Mouse (Mus musculus) intestine, postnatal 0 days (tissue): ENCODE results near the gene Ulk4. TPM values are rescaled to one million over a fixed set of nuclear protein-coding genes. Genes with fewer than 3 reads are reported as not detected.

Source experiments
- ATAC-seq: fragments of 200-750 bp; cut with Nextera tagmentation; 2 replicates; pipeline ENCODE4 v1.8.0; 2017; ENCODE audit warnings: mild to moderate bottlenecking, moderate TSS enrichment, moderate library complexity
- H3K27ac ChIP-seq: fragments of 300-500 bp; sonication (generic); 2 replicates; pipeline ENCODE4 v1.5.1; 2014; ENCODE audit warnings: mild to moderate bottlenecking, low read depth, low read length, moderate library complexity
- H3K27me3 ChIP-seq: fragments of 300-500 bp; sonication (generic); replicated peaks from 2 replicates; pipeline ENCODE4 v1.6.1; 2014; ENCODE audit warnings: low read length, mixed read lengths; ENCODE audit not compliant: control insufficient read depth, insufficient read depth
- H3K36me3 ChIP-seq: fragments of 300-500 bp; sonication (generic); 2 replicates; pipeline ENCODE4 v1.6.1; 2014; ENCODE audit warnings: mild to moderate bottlenecking, moderate library complexity; ENCODE audit not compliant: control insufficient read depth, insufficient read depth
- H3K4me1 ChIP-seq: fragments of 300-500 bp; sonication (generic); replicated peaks from 2 replicates; pipeline ENCODE4 v1.6.1; 2014; ENCODE audit warnings: antibody characterized with exemption, low read length, mixed read lengths; ENCODE audit not compliant: control insufficient read depth, insufficient read depth
- H3K4me2 ChIP-seq: fragments of 300-500 bp; sonication (generic); replicated peaks from 2 replicates; pipeline ENCODE4 v1.6.1; 2014; ENCODE audit warnings: low read depth, mild to moderate bottlenecking, moderate library complexity
- H3K4me3 ChIP-seq: fragments of 300-500 bp; sonication (generic); 2 replicates; pipeline ENCODE4 v1.5.1; 2014; ENCODE audit warnings: low read depth, low read length
- H3K9ac ChIP-seq: fragments of 300-500 bp; sonication (generic); 2 replicates; pipeline ENCODE4 v1.6.1; 2014; ENCODE audit warnings: mild to moderate bottlenecking, low read depth, low read length
- H3K9me3 ChIP-seq: fragments of 300-500 bp; sonication (generic); 2 replicates; pipeline ENCODE4 v1.6.1; 2016; ENCODE audit warnings: mixed run types; ENCODE audit not compliant: control insufficient read depth
- CTCF ChIP-seq: sonication (generic); IDR thresholded peaks from 2 replicates; pipeline ENCODE4 v1.5.1; 2016; ENCODE audit warnings: low read depth, mild to moderate bottlenecking, control low read depth, antibody characterized with exemption, moderate library complexity
- WGBS: fragments of 180-500 bp; shearing (Covaris S2); extraction: QIAGEN DNeasy Blood & Tissue Kit; methylation state at CpG from one replicate; pipeline ENCODE4 v1.1.7; 2014; 5-methylcytosine and 5-hydroxymethylcytosine counted together
- polyA plus RNA-seq: library from polyadenylated mRNA; unstranded; fragments of >200 nt; fragmentation: Nextera tagmentation; extraction: Ambion mirVana; gene quantifications from 2 replicates; pipeline ENCODE4 v1.2.1, GENCODE M21; 2015

The Ulk4 gene
- polyA plus RNA-seq, 1 experiment from 2014 or later = 111 TPM

DNA sequence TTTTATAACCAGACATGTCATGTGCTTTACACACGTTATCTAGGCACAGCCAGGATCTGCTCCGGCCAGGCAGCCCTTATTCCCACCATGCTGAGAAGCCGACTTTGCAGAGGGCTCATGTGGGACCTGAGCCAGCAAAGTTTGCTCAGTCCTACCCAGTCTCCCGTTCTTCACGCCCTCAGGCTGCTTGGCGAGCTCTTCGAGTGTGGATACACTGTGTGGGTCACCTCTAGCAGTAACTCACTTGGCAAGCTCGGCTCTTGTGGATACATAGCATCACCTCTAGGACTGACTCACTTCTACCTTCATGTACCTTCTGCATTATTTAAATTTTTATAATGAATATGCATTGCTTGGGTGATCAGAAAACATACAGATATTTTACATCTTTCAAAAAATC, 189.3 kb downstream of the Ulk4 start:
- Histone ChIP-seq H3K36me3 (no peaks in the 10 kb centered on the region), H3K4me2 (no peak overlapping the region), H3K4me3 (no peak overlapping the region), H3K27ac (no peak overlapping the region), H3K4me1 (no peaks in the 10 kb centered on the region), H3K9ac (no peak overlapping the region), H3K27me3 (no peaks in the 10 kb centered on the region), H3K9me3 (no peaks in the 10 kb centered on the region)
- no peak for TF ChIP-seq CTCF
- WGBS = 69% methylated on average over 8 of the region's 8 CpGs
- ATAC-seq = no peak

DNA sequence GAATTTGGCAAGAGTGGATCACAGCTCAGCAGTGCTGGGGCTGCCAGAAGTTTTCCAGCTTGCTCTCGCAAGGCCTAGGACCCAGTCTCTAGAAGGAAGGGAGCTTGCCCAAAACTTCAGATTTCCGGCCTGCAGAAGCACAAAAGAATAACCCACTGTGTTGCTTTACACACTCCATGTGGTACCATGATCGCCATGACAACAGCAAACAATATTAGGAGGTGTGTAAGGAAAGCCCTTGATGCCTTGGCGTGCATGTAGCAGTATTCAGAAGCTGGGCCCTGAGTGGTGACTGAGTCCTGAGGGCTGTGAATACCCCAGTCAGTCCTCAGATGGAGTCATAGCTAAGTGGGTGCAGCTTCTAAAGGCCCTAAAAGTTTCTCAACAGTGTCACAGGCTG, 192.8 kb downstream of the Ulk4 start:
- Histone ChIP-seq H3K4me2 (no peak overlapping the region), H3K27ac (no peak overlapping the region), H3K9me3 (no peaks in the 10 kb centered on the region), H3K9ac (no peak overlapping the region), H3K4me1 (no peaks in the 10 kb centered on the region), H3K36me3 (no peaks in the 10 kb centered on the region), H3K4me3 (no peak overlapping the region), H3K27me3 (no peaks in the 10 kb centered on the region)
- 89% methylated on average over 4 of the region's 4 CpGs for WGBS
- no peak for TF ChIP-seq CTCF
- ATAC-seq = no peak

DNA sequence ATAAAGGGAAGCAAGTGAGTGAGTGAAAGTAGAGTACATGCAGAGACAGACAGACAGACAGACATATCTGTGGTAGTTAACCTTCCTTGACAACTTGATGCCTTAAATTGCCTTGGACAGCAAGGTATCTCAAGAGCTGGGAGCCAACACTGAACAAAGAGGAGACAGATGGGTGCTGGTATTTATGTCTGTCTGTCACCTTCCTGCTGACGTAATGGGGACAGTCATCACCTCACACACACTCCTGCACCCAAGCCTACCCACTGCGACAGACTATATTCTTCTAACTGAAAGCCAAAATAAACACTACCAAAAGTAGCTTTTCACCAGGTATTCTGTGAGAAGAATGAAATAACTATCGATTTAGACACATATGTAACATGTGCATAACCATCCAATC, 196.2 kb downstream of the Ulk4 start:
- Histone ChIP-seq H3K9ac (no peak overlapping the region), H3K4me1 (no peaks in the 10 kb centered on the region), H3K36me3 (no peaks in the 10 kb centered on the region), H3K4me2 (no peak overlapping the region), H3K27me3 (no peaks in the 10 kb centered on the region), H3K4me3 (no peak overlapping the region), H3K9me3 (no peaks in the 10 kb centered on the region), H3K27ac (no peak overlapping the region)
- TF ChIP-seq CTCF = no peak
- WGBS = 94% methylated on average over 3 of the region's 3 CpGs
- ATAC-seq = no peak

DNA sequence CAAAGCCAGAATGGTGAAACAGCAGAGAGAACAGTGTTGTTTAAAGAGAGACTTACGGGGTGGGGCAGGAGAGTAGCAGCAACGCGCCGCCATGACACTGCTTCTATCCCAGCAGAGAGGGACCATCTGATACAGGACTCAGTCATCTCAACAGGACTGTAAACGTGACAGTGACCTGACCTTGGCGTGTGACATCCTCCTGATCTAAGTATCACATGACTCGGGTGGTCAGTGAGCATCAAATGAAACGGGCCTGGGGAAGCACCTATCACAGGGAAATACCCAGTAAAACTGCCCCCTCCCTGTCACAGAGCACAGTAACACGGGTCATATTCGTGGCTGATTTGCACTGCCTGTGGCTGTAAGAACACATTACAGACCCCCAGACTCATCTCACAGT, 196.6 kb downstream of the Ulk4 start:
- no peak overlapping the region for H3K4me2 ChIP-seq
- H3K36me3 ChIP-seq = no peaks in the 10 kb centered on the region
- H3K4me3 ChIP-seq = no peak overlapping the region
- H3K4me1 ChIP-seq = no peaks in the 10 kb centered on the region
- no peaks in the 10 kb centered on the region for H3K9me3 ChIP-seq
- ATAC-seq = no peak
- no peak overlapping the region for H3K27ac ChIP-seq
- H3K9ac ChIP-seq = no peak overlapping the region
- no peak for TF ChIP-seq CTCF
- WGBS = 79% methylated on average over 10 of the region's 10 CpGs
- H3K27me3 ChIP-seq = no peaks in the 10 kb centered on the region

DNA sequence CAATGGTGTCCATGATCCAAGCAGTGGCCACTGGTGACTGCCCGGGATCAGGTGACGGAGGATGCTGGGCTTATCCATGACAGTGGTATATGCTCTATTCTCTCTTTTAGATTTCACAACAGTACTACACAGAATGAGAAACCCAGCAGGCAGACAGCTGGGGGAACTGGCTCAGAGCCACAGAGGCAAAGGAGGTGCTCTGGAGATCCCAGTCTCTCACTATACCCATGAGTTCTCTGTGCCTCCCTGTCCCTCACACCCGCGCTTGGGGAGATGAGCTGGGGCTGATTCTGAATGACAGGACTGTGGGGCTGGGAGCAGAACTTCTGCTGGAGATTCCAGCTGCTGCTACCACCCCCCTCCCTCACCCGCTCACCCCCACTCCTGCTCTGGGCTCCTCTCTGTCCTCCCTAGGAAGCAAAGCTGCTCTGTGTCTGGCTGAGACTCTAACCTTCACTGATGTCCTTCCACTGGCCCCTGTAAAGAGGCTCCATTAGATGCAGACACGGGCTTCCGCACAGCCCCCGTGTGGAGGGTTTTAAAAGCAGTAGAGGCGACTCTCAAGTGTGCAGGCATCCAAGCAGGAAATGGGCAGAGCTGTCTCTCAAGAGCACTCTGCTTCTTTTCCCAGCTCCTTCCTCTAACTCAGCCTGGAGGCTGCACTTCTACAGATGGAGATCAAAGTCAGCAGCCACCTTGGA, 197.5 kb downstream of the Ulk4 start:
- peak; percentile 65 for TF ChIP-seq CTCF
- Histone ChIP-seq H3K36me3 (no peaks in the 10 kb centered on the region), H3K4me3 (no peak overlapping the region), H3K27ac (no peak overlapping the region; the same call in 1 of the 2 replicates), H3K9me3 (no peaks in the 10 kb centered on the region), H3K4me2 (no peak overlapping the region), H3K27me3 (no peaks in the 10 kb centered on the region), H3K9ac (no peak overlapping the region), H3K4me1 (no peaks in the 10 kb centered on the region)
- no peak for ATAC-seq
- WGBS = 45% methylated on average over 9 of the region's 9 CpGs

DNA sequence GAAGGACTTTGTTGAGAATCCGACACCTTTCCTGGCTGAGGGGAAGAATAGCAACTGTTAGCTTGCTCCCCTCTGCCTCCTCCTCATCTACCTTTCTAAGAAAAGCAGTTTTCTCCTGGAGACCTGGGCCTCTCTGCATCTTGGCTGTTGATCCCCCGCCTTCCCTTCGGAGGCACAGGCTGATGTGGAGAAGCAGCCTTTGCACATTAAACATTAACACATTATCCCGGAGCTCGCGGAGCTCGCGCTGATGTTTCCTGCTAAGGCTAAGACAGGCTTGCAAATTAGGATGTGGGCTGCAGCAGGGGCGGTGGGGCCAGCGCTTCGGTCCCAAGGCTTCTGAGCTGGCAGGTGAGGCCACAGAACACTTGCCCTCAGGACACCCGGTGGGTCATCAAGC, 200.7 kb downstream of the Ulk4 start:
- no peak for ATAC-seq
- no peak overlapping the region for H3K9ac ChIP-seq
- no peaks in the 10 kb centered on the region for H3K4me1 ChIP-seq
- no peak overlapping the region for H3K4me2 ChIP-seq
- no peaks in the 10 kb centered on the region for H3K9me3 ChIP-seq
- WGBS = 26% methylated on average over 12 of the region's 12 CpGs
- H3K27ac ChIP-seq = no peak overlapping the region
- no peaks in the 10 kb centered on the region for H3K27me3 ChIP-seq
- no peak for TF ChIP-seq CTCF
- H3K4me3 ChIP-seq = no peak overlapping the region
- no peaks in the 10 kb centered on the region for H3K36me3 ChIP-seq

DNA sequence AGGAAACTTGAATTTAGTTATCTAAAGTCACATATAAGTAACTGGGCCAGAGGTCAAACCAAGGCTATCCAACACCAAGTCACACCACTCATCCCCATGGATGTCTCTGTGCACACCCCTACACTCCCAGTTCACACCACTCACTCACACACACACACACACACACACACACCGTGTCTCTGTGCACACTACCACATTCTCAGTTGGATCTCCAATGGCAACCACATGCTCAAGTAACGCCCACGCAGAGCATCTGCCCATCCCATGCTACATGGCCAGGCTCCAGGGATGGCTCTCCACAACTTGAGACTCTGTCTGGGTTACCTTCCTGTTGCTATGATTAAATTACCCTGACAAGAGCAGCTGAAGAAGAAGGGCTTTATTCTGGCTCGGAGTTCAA, 201.8 kb downstream of the Ulk4 start:
- Histone ChIP-seq H3K27ac (no peak overlapping the region), H3K4me2 (no peak overlapping the region), H3K9ac (no peak overlapping the region), H3K4me1 (no peaks in the 10 kb centered on the region), H3K27me3 (no peaks in the 10 kb centered on the region), H3K4me3 (no peak overlapping the region), H3K36me3 (no peaks in the 10 kb centered on the region), H3K9me3 (no peaks in the 10 kb centered on the region)
- no peak for TF ChIP-seq CTCF
- WGBS = 89% methylated on average over 4 of the region's 4 CpGs
- ATAC-seq = no peak
